Comparison of ENCODE assay signal across 13 mouse cellular contexts in the genomic region with DNA sequence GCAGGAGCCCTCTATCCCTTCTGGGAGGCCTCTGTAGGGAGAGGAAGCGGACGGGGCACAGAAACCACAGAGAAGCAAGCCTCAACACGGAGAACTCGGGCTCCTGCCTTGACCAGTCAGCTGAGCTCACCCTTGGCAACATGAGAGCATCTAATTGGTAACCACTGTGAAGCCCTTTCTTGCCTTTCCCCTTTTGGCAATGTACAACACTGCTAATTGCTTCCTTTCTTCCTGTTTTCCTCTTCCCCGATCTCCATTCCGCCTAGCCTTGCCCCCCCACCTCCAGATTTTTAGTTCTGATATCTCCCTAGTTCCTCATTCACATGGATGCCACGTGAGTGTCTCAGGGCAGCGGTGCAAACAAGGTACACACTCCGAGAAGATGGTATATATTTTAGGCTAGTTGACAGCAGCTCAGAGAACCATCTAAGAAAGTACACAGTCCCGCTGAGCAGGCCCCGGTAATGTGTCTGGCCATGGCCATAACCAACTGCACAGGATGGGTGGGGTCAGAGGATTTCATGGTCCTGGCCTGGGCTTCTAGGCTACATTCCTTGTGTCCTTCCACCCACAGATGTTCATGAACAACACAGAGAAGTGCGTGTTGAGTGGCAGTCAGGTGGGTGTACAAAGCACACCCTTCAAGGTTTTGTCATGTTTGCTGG.
DNase-seq lines count a peak whose midpoint lies in the region; ATAC-seq lines count a peak whose summit lies in the region.
"Had no signal": no experiment of that assay in that cellular context is flagged by ENCODE, and none has a peak within 500 bp of the region (broad histone marks: within the 10 kb centered on the region; RNA-seq: fewer than 3 reads in every experiment).

No protein-coding gene starts in this region.

- peak; percentile 91 for DNase-seq in heart, adult 11 months
- DNase-seq in heart, postnatal 4 days: no peak
- DNase-seq in layer of hippocampus, postnatal 10 days (ENCODE audit: low spot score in 2 of 2): peak; percentile 21 to 37
- no peak for DNase-seq in layer of hippocampus, postnatal 14 days (ENCODE audit: low spot score in 2 of 2)
- no peak for DNase-seq in lung, postnatal 14 days
- no peak for DNase-seq in left cerebral cortex, adult 8-10 months (ENCODE audit: low spot score in 2 of 2)
- DNase-seq: adrenal gland, postnatal 10 days; cerebellum, adult 18-20 months; thymus, postnatal 25 days had no signal

- H3K4me3 ChIP-seq in embryonic facial prominence, embryonic 13.5 days: no peak overlapping the region
- H3K4me3 ChIP-seq in neural tube, embryonic 15.5 days (replicated peaks): no peak overlapping the region
- H3K4me3 ChIP-seq: midbrain, embryonic 12.5 days had no signal

- 49% methylated on average over 12 of the region's 12 CpGs for WGBS in embryonic facial prominence, embryonic 13.5 days
- WGBS in neural tube, embryonic 15.5 days: 68% methylated on average over 12 of the region's 12 CpGs

- peaks cover 6% of the 10 kb centered on the region for H3K27me3 ChIP-seq in embryonic facial prominence, embryonic 13.5 days
- H3K27me3 ChIP-seq in neural tube, embryonic 15.5 days (replicated peaks): no peaks in the 10 kb centered on the region
- H3K27me3 ChIP-seq: midbrain, embryonic 12.5 days had no signal

- no peaks in the 10 kb centered on the region for H3K9me3 ChIP-seq in embryonic facial prominence, embryonic 13.5 days
- no peaks in the 10 kb centered on the region for H3K9me3 ChIP-seq in neural tube, embryonic 15.5 days (replicated peaks)
- H3K9me3 ChIP-seq: midbrain, embryonic 12.5 days had no signal

- peaks cover 22% of the 10 kb centered on the region for H3K4me1 ChIP-seq in embryonic facial prominence, embryonic 13.5 days
- H3K4me1 ChIP-seq in neural tube, embryonic 15.5 days: peaks cover 20% of the 10 kb centered on the region
- H3K4me1 ChIP-seq: midbrain, embryonic 12.5 days had no signal

- peak overlapping the region; percentile 4; the same call in 1 of the 2 replicates for H3K27ac ChIP-seq in embryonic facial prominence, embryonic 13.5 days
- peak overlapping the region; percentile 66 for H3K27ac ChIP-seq in neural tube, embryonic 15.5 days (replicated peaks)
- H3K27ac ChIP-seq: midbrain, embryonic 12.5 days had no signal

- ATAC-seq in embryonic facial prominence, embryonic 13.5 days (ENCODE audit: insufficient number of reproducible peaks, insufficient read depth, low FRiP score, low TSS enrichment, low read depth): no peak; the same call in 1 of the 2 replicates
- no peak for ATAC-seq in neural tube, embryonic 15.5 days (ENCODE audit: low FRiP score)

- H3K9ac ChIP-seq in embryonic facial prominence, embryonic 13.5 days: 0 out of 2 replicates have a peak overlapping the region, but pooled peaks have one; percentile 21
- H3K9ac ChIP-seq in neural tube, embryonic 15.5 days (replicated peaks): no peak overlapping the region
- H3K9ac ChIP-seq: hindbrain, embryonic 14.5 days; midbrain, embryonic 12.5 days had no signal

- no peaks in the 10 kb centered on the region for H3K36me3 ChIP-seq in embryonic facial prominence, embryonic 13.5 days
- H3K36me3 ChIP-seq in neural tube, embryonic 15.5 days: no peaks in the 10 kb centered on the region
- H3K36me3 ChIP-seq: midbrain, embryonic 12.5 days had no signal

- H3K4me2 ChIP-seq in embryonic facial prominence, embryonic 13.5 days: peak overlapping the region; percentile 11; the same call in 1 of the 2 replicates
- H3K4me2 ChIP-seq in neural tube, embryonic 15.5 days: no peak overlapping the region
- H3K4me2 ChIP-seq: hindbrain, embryonic 14.5 days; midbrain, embryonic 12.5 days had no signal

Comparison
In these comparisons a context has a peak if more than half of its experiments do, and no peak if none do; other contexts are left out.
1. DNase-seq: peak in heart, adult 11 months (single experiment) and layer of hippocampus, postnatal 10 days (2 of 2); none in heart, postnatal 4 days (single experiment), layer of hippocampus, postnatal 14 days (0 of 2), lung, postnatal 14 days (single experiment) and left cerebral cortex, adult 8-10 months (0 of 2).